Mouse (Mus musculus) stomach, postnatal 0 days (tissue): Measurements from ENCODE around the gene Zdhhc21. TPM values are rescaled to one million over a fixed set of nuclear protein-coding genes. Genes with fewer than 3 reads are reported as not detected.

Experiments used
- ATAC-seq: fragments of 200-750 bp; cut with Nextera tagmentation; 2 replicates; pipeline ENCODE4 v1.8.0; 2017; ENCODE audit not compliant: low FRiP score, low TSS enrichment
- DNase-seq: peaks from one replicate; pipeline ENCODE4 v3.0.0-alpha.2; 2016; ENCODE audit warnings: low spot score
- H3K27ac ChIP-seq: fragments of 300-500 bp; sonication (generic); replicated peaks from 2 replicates; pipeline ENCODE4 v1.5.1; 2014; ENCODE audit warnings: mild to moderate bottlenecking, control low read depth
- H3K27me3 ChIP-seq: fragments of 300-500 bp; sonication (generic); 2 replicates; pipeline ENCODE4 v1.6.1; 2014; ENCODE audit warnings: low read length; ENCODE audit not compliant: control insufficient read depth, insufficient read depth
- H3K36me3 ChIP-seq: fragments of 300-500 bp; sonication (generic); 2 replicates; pipeline ENCODE4 v1.6.1; 2014; ENCODE audit warnings: low read length, mixed read lengths; ENCODE audit not compliant: control insufficient read depth, insufficient read depth
- H3K4me1 ChIP-seq: fragments of 300-500 bp; sonication (generic); replicated peaks from 2 replicates; pipeline ENCODE4 v1.6.1; 2014; ENCODE audit warnings: antibody characterized with exemption; ENCODE audit not compliant: control insufficient read depth, insufficient read depth
- H3K4me2 ChIP-seq: fragments of 300-500 bp; sonication (generic); replicated peaks from 2 replicates; pipeline ENCODE4 v1.6.1; 2014; ENCODE audit warnings: low read depth, mild to moderate bottlenecking, control low read depth, moderate library complexity
- H3K4me3 ChIP-seq: fragments of 300-500 bp; sonication (generic); 2 replicates; pipeline ENCODE4 v1.5.1; 2014; ENCODE audit warnings: low read depth, low read length, control low read depth
- H3K9ac ChIP-seq: fragments of 300-500 bp; sonication (generic); 2 replicates; pipeline ENCODE4 v1.6.1; 2014; ENCODE audit warnings: mild to moderate bottlenecking, low read length, control low read depth, mixed read lengths
- H3K9me3 ChIP-seq: fragments of 300-500 bp; sonication (generic); 2 replicates; pipeline ENCODE4 v1.6.1; 2016; ENCODE audit warnings: low read length; ENCODE audit not compliant: control insufficient read depth
- CTCF ChIP-seq: IDR thresholded peaks from 2 replicates; pipeline ENCODE4 v1.5.1; 2016; ENCODE audit warnings: antibody characterized with exemption, low read depth, mild to moderate bottlenecking, moderate library complexity
- EP300 ChIP-seq: optimal IDR thresholded peaks from 2 replicates; pipeline ENCODE3; 2016; ENCODE audit warnings: antibody characterized with exemption
- WGBS: fragments of 180-500 bp; shearing (Covaris S2); extraction: QIAGEN DNeasy Blood & Tissue Kit; methylation state at CpG from one replicate; pipeline ENCODE4 v1.1.7; 2014; 5-methylcytosine and 5-hydroxymethylcytosine counted together
- polyA plus RNA-seq: library from polyadenylated mRNA; unstranded; fragments of >200 nt; fragmentation: Nextera tagmentation; extraction: Ambion mirVana; gene quantifications from 2 replicates; pipeline ENCODE4 v1.2.1, GENCODE M21; 2015

Gene Zdhhc21
- polyA plus RNA-seq, 1 experiment from 2014 or later, result 10.4 TPM

- no peak for TF ChIP-seq EP300
- TF ChIP-seq CTCF, result no peak
- H3K27ac ChIP-seq, result no peak overlapping the region
- H3K4me3 ChIP-seq, result no peak overlapping the region
- no peak for DNase-seq
- H3K9me3 ChIP-seq, result no peaks in the 10 kb centered on the region
- no peak for ATAC-seq
- H3K36me3 ChIP-seq, result no peaks in the 10 kb centered on the region
- H3K4me1 ChIP-seq, result no peaks in the 10 kb centered on the region
- no peaks in the 10 kb centered on the region for H3K27me3 ChIP-seq
- H3K9ac ChIP-seq, result no peak overlapping the region
- 64% methylated on average over 5 of the region's 5 CpGs for WGBS
- H3K4me2 ChIP-seq, result no peak overlapping the region
Measured at GRCm38 (mm10) chr4:82792906-82793580, 66.7 kb downstream of the Zdhhc21 start.

GRCm38 (mm10) chr4:82765513-82766216 lies 94.1 kb downstream of the Zdhhc21 start:
- H3K27ac ChIP-seq, result no peak overlapping the region
- no peaks in the 10 kb centered on the region for H3K36me3 ChIP-seq
- TF ChIP-seq EP300, result no peak
- TF ChIP-seq CTCF, result no peak
- H3K9ac ChIP-seq, result no peak overlapping the region
- 67% methylated on average over 11 of the region's 11 CpGs for WGBS
- DNase-seq, result no peak
- H3K27me3 ChIP-seq, result no peaks in the 10 kb centered on the region
- H3K4me2 ChIP-seq, result no peak overlapping the region
- no peaks in the 10 kb centered on the region for H3K9me3 ChIP-seq
- H3K4me3 ChIP-seq, result no peak overlapping the region
- ATAC-seq, result no peak
- no peaks in the 10 kb centered on the region for H3K4me1 ChIP-seq

GRCm38 (mm10) chr4:82763586-82763985 lies 96.2 kb downstream of the Zdhhc21 start:
- no peak for ATAC-seq

DNA sequence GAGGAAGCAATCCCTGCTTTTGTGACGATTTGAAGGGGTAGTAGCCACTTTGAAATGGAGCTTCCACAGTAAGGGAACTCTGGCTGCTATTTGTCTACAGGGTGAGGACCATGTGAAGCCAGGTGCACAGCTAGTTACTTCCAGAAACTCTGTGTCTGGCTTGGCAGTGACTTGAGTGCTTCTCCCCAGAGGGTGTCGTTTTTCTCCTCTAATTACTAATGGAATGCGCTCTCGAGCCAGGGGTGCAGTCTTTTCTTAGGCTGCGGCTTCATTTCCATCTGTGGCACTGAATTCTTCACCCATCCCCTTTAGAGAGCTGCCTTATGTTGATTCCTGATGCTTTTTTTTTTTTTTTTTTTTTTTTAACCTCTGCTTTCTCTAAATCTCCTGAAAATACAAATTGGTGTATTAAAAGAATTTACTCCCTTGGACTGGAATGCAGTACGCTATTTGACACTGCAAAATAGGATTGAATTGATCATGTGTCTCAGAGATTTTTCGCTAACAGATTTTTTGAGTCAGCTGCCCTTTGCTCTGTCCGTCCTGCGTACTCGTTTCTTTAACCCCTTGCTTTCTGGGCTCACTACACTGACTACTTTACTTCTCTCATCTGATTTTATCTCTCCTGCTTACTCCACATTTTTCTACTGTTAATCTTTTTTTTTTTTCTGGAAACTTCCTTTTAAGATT lies 97.2 kb downstream of the Zdhhc21 start:
- H3K4me1 ChIP-seq, result no peaks in the 10 kb centered on the region
- no peak for DNase-seq

More at GRCm38 (mm10) chr4:82763586-82763985, 96.2 kb downstream of the Zdhhc21 start:
- Histone ChIP-seq H3K4me3 (no peak overlapping the region), H3K4me2 (no peak overlapping the region), H3K4me1 (no peaks in the 10 kb centered on the region), H3K9ac (no peak overlapping the region), H3K27me3 (no peaks in the 10 kb centered on the region), H3K27ac (no peak overlapping the region), H3K36me3 (no peaks in the 10 kb centered on the region), H3K9me3 (no peaks in the 10 kb centered on the region)
- no peak for DNase-seq
- WGBS, result 54% methylated on average over 5 of the region's 5 CpGs
- TF ChIP-seq EP300 (no peak), CTCF (no peak)

DNA sequence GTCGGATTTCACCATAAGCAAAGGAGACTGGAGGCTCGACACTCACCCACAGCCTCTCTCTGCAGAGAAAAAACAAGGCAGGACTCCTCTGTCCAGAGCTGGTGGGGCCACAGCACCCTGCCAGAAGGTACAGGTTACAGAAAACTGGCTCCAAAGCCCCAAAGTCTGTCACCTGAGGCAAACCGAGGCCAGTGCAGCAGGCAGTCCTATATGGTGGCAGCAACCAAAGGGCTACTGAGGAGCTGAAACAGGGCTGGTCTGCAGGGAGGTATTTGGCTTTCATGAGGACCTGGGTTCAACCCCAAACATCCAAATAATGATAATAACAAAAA lies 103.5 kb downstream of the Zdhhc21 start:
- H3K27me3 ChIP-seq, result no peaks in the 10 kb centered on the region
- 19% methylated on average over 3 of the region's 3 CpGs for WGBS
- H3K9me3 ChIP-seq, result no peaks in the 10 kb centered on the region
- H3K9ac ChIP-seq, result no peak overlapping the region
- no peaks in the 10 kb centered on the region for H3K36me3 ChIP-seq
- no peak overlapping the region for H3K27ac ChIP-seq
- DNase-seq (peak; percentile 11), ATAC-seq (no peak)
- H3K4me3 ChIP-seq, result no peak overlapping the region
- TF ChIP-seq EP300 (no peak), CTCF (no peak)
- H3K4me2 ChIP-seq, result no peak overlapping the region
- H3K4me1 ChIP-seq, result no peaks in the 10 kb centered on the region

More for the DNA sequence above, 97.2 kb downstream of the Zdhhc21 start:
- H3K27ac ChIP-seq, result no peak overlapping the region
- H3K36me3 ChIP-seq, result no peaks in the 10 kb centered on the region
- no peak for ATAC-seq
- H3K27me3 ChIP-seq, result no peaks in the 10 kb centered on the region
- no peak overlapping the region for H3K4me3 ChIP-seq
- WGBS, result 10% methylated on average over 10 of the region's 10 CpGs
- no peak overlapping the region for H3K4me2 ChIP-seq
- H3K9ac ChIP-seq, result no peak overlapping the region
- no peaks in the 10 kb centered on the region for H3K9me3 ChIP-seq
- TF ChIP-seq EP300 (no peak), CTCF (no peak)
